Mouse (Mus musculus) stomach, postnatal 0 days (tissue): ENCODE measurements at regions not wholly inside any gene's neighbourhood (a gene's known extent, or its start where the extent isn't known, plus 50 kb on each side); places are given as distances from the start of the nearest gene placed in this dataset.

Source experiments
- CTCF ChIP-seq: IDR thresholded peaks from 2 replicates; pipeline ENCODE4 v1.5.1; 2016; ENCODE audit warnings: antibody characterized with exemption, low read depth, mild to moderate bottlenecking, moderate library complexity
- EP300 ChIP-seq: optimal IDR thresholded peaks from 2 replicates; pipeline ENCODE3; 2016; ENCODE audit warnings: antibody characterized with exemption

- TF ChIP-seq CTCF: no peak
- TF ChIP-seq EP300: no peak
Observed at GRCm38 (mm10) chr13:102334131-102334534, 359.2 kb upstream of the Cd180 start.
